Mouse (Mus musculus) v-Abl transformed pro-B cells (cell line): ENCODE results near the gene Coro6.

Experiments
- in situ Hi-C, 2 experiments: fragments of 400-800 bp; cut with MboI; formaldehyde crosslinking; loops; one replicate each; pipeline ENCODE4 v1.15.1; 2025; ENCODE audit not compliant: unreplicated experiment in 2 of 2

Coro6 gene

GRCm38 (mm10) chr11:77463101-77463445 lies 862 bp downstream of the Coro6 start:
- in situ Hi-C loops: loop anchor here (5.0 to 25.0 kb wide), 3 partner anchors 39 to 476 kb away; partner anchors contain the start of gene Slc6a4 (in 1 of the 2)

GRCm38 (mm10) chr11:77463786-77464185 lies 1.6 kb downstream of the Coro6 start:
- in situ Hi-C loops: loop anchor here (5.0 to 25.0 kb wide), 3 partner anchors 39 to 476 kb away; partner anchors contain the start of gene Slc6a4 (in 1 of the 2)

GRCm38 (mm10) chr11:77464684-77465083 lies 2.5 kb downstream of the Coro6 start:
- in situ Hi-C loops: loop anchor here (5.0 to 25.0 kb wide), 3 partner anchors 38 to 477 kb away; partner anchors contain the start of gene Slc6a4 (in 1 of the 2)

- in situ Hi-C loops: loop anchor here (5.0 to 25.0 kb wide), 3 partner anchors 37 to 478 kb away; partner anchors contain the start of gene Slc6a4 (in 1 of the 2)
These were observed 2.9 kb downstream of the Coro6 start for GRCm38 (mm10) chr11:77465111-77465510.

GRCm38 (mm10) chr11:77466544-77466943 lies 4.3 kb downstream of the Coro6 start:
- in situ Hi-C loops: loop anchor here (5.0 to 25.0 kb wide), 3 partner anchors 36 to 479 kb away; partner anchors contain the start of gene Slc6a4 (in 1 of the 2)

GRCm38 (mm10) chr11:77467157-77467556 lies 4.9 kb downstream of the Coro6 start:
- in situ Hi-C loops: loop anchor here (5.0 to 25.0 kb wide), 3 partner anchors 35 to 480 kb away; partner anchors contain the start of gene Slc6a4 (in 1 of the 2)

- in situ Hi-C loops: loop anchor here (5.0 to 25.0 kb wide), 3 partner anchors 35 to 480 kb away; partner anchors contain the start of gene Slc6a4 (in 1 of the 2)
These were observed 5.6 kb downstream of the Coro6 start for GRCm38 (mm10) chr11:77467784-77468183.

GRCm38 (mm10) chr11:77468397-77468796 lies 6.2 kb downstream of the Coro6 start:
- in situ Hi-C loops: loop anchor here (5.0 to 25.0 kb wide), 3 partner anchors 34 to 481 kb away; partner anchors contain the start of gene Slc6a4 (in 1 of the 2)

- in situ Hi-C loops: loop anchor here in 1 of 2 experiments (25.0 kb wide), 1 partner anchor 484 kb away; the partner anchor contains the start of gene Slc6a4
These were observed 9.2 kb downstream of the Coro6 start for GRCm38 (mm10) chr11:77471407-77471806.

GRCm38 (mm10) chr11:77472775-77473174 lies 10.6 kb downstream of the Coro6 start:
- in situ Hi-C loops: loop anchor here in 1 of 2 experiments (25.0 kb wide), 1 partner anchor 485 kb away; the partner anchor contains the start of gene Slc6a4

GRCm38 (mm10) chr11:77476216-77476615 lies 14.0 kb downstream of the Coro6 start:
- in situ Hi-C loops: no loop called here

- in situ Hi-C loops: no loop called here
These were observed 14.7 kb downstream of the Coro6 start for GRCm38 (mm10) chr11:77476895-77477294.

GRCm38 (mm10) chr11:77483043-77483442 lies 20.8 kb downstream of the Coro6 start:
- in situ Hi-C loops: no loop called here

GRCm38 (mm10) chr11:77483510-77484255 lies 21.5 kb downstream of the Coro6 start:
- in situ Hi-C loops: no loop called here

GRCm38 (mm10) chr11:77485229-77485628 lies 23.0 kb downstream of the Coro6 start:
- in situ Hi-C loops: no loop called here

- in situ Hi-C loops: no loop called here
These were observed 24.6 kb downstream of the Coro6 start for GRCm38 (mm10) chr11:77486798-77487197.

GRCm38 (mm10) chr11:77488771-77489581 lies 26.8 kb downstream of the Coro6 start:
- in situ Hi-C loops: no loop called here

- in situ Hi-C loops: loop anchor here (5.0 to 10.0 kb wide), 2 partner anchors 143 to 305 kb away; no protein-coding TSS in a partner anchor
These were observed 27.5 kb downstream of the Coro6 start, which contains the start of gene Ankrd13b for GRCm38 (mm10) chr11:77489591-77490235. Ankrd13b (minus strand) TSS chr11:77489678.

GRCm38 (mm10) chr11:77490451-77490850 lies 28.2 kb downstream of the Coro6 start:
- in situ Hi-C loops: loop anchor here (5.0 to 10.0 kb wide), 2 partner anchors 142 to 304 kb away; no protein-coding TSS in a partner anchor

- in situ Hi-C loops: loop anchor here (5.0 to 10.0 kb wide), 2 partner anchors 141 to 304 kb away; no protein-coding TSS in a partner anchor
These were observed 28.9 kb downstream of the Coro6 start for GRCm38 (mm10) chr11:77491123-77491501.
